Mouse (Mus musculus): ENCODE measurements around the gene Lgi4.

DNA sequence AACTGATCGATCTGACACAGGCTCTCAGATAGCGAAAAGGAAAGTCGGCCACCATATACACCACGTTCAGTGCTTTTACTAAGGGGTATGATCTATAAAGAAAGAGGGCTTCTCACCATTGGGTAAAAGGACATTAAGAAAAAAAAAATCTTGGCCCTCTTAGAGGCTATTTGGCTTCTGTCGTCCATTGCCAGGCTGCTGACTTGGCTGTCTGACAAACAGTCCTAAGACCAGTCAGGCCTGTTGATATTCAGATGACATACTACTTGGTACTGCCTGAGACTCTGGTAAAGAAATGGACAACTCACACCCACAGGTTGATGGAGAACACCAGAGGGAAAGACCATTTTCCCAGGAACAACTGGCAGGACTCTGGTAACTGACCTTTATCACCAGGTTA is 46.2 kb upstream of the Lgi4 start:
- no peak for TF ChIP-seq CTCF (IDR thresholded peaks at IDR 0.05)
- TF ChIP-seq EP300 (IDR thresholded peaks at IDR 0.05), result no peak
